In the genomic region with DNA sequence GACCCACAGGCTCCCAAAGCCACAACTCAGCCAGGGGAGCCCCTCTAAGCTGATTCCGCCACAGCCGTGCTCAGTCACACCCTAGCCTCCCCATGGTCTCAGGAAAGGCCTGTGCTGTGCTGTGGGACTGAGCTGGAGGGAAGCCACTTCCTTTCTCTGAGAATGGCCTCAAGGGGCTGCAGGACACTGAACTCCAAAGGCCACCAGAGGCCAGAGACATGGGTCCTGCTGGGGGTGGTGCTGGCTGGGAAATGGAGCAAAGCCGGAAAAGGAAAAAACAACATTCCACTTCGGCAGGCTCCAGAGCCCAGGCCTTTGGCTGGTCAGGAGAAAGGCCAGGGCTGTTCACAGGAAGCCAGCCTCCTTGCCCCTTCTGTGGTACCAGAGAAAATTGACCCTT, we compare ENCODE assay signal across 10 mouse cellular contexts. TPM values are rescaled to one million over a fixed set of nuclear protein-coding genes. Genes with fewer than 3 reads are reported as not detected.
A peak's percentile ranks its signal among the peaks of the same experiment; 100 is the strongest.
DNase-seq lines count a peak whose midpoint lies in the region; ATAC-seq and TF ChIP-seq lines count a peak whose summit lies in the region.
"Had no signal": no experiment of that assay in that cellular context is flagged by ENCODE, and none has a peak within 500 bp of the region (broad histone marks: within the 10 kb centered on the region; RNA-seq: fewer than 3 reads in every experiment).

No protein-coding gene starts in this region.

- H3K9me3 ChIP-seq in heart, embryonic 16.5 days (replicated peaks; ENCODE audit: control insufficient read depth, low read length), result no peaks in the 10 kb centered on the region
- H3K9me3 ChIP-seq in forebrain, embryonic 11.5 days (ENCODE audit: control insufficient read depth, low read length), result no peaks in the 10 kb centered on the region
- H3K9me3 ChIP-seq: neural tube, embryonic 12.5 days had no signal

- ATAC-seq in heart, embryonic 16.5 days (replicated peaks; ENCODE audit: extremely low read depth, insufficient read depth, low FRiP score), result peak; percentile 69
- ATAC-seq in forebrain, embryonic 11.5 days (replicated peaks; ENCODE audit: low FRiP score), result no peak

- H3K36me3 ChIP-seq in heart, embryonic 16.5 days (ENCODE audit: control insufficient read depth, insufficient read depth), result peaks cover 90% of the 10 kb centered on the region
- peaks cover 96% of the 10 kb centered on the region for H3K36me3 ChIP-seq in small intestine, adult 2 months (ENCODE audit: control insufficient read depth, insufficient read depth, low read length)
- H3K36me3 ChIP-seq in forebrain, embryonic 11.5 days (ENCODE audit: control insufficient read depth, insufficient read depth, low read length), result peaks cover 22% of the 10 kb centered on the region

- H3K27me3 ChIP-seq in heart, embryonic 16.5 days (ENCODE audit: control insufficient read depth, insufficient read depth, low read length), result no peaks in the 10 kb centered on the region
- H3K27me3 ChIP-seq in small intestine, adult 2 months (ENCODE audit: control insufficient read depth, insufficient read depth, low read length), result no peaks in the 10 kb centered on the region
- no peaks in the 10 kb centered on the region for H3K27me3 ChIP-seq in forebrain, embryonic 11.5 days (ENCODE audit: control insufficient read depth, insufficient read depth, low read length)
- H3K27me3 ChIP-seq: neural tube, embryonic 12.5 days had no signal

- WGBS in heart, embryonic 16.5 days, result 43% methylated on average over 4 of the region's 4 CpGs
- 74% methylated on average over 4 of the region's 4 CpGs for WGBS in small intestine, adult 2 months
- WGBS in forebrain, embryonic 11.5 days, result 88% methylated on average over 4 of the region's 4 CpGs

- no peak overlapping the region for H3K4me2 ChIP-seq in heart, embryonic 16.5 days (ENCODE audit: low read depth, low read length)
- H3K4me2 ChIP-seq in forebrain, embryonic 11.5 days (ENCODE audit: low read depth, low read length, severe bottlenecking), result no peak overlapping the region
- H3K4me2 ChIP-seq: neural tube, embryonic 12.5 days had no signal

- no peak overlapping the region for H3K4me3 ChIP-seq in left cerebral cortex, adult 2 months
- H3K4me3 ChIP-seq in heart, embryonic 16.5 days (ENCODE audit: low read length), result no peak overlapping the region
- no peak overlapping the region for H3K4me3 ChIP-seq in small intestine, adult 2 months (ENCODE audit: low read depth, low read length)
- no peak overlapping the region for H3K4me3 ChIP-seq in forebrain, embryonic 11.5 days (ENCODE audit: low read depth, low read length)
- H3K4me3 ChIP-seq: neural tube, embryonic 12.5 days had no signal

- peaks cover 6% of the 10 kb centered on the region for H3K4me1 ChIP-seq in heart, embryonic 16.5 days (ENCODE audit: control insufficient read depth, insufficient read depth, low read length)
- H3K4me1 ChIP-seq in small intestine, adult 2 months (ENCODE audit: control insufficient read depth, insufficient read depth, insufficient read length, low read length), result peaks cover 3% of the 10 kb centered on the region; the same call in 1 of the 2 replicates
- no peaks in the 10 kb centered on the region for H3K4me1 ChIP-seq in forebrain, embryonic 11.5 days (replicated peaks; ENCODE audit: control insufficient read depth, insufficient read depth, low read length)
- H3K4me1 ChIP-seq: neural tube, embryonic 12.5 days had no signal

- TF ChIP-seq CTCF in left cerebral cortex, adult 2 months (IDR thresholded peaks at IDR 0.05), result peak; percentile 21
- TF ChIP-seq CTCF in small intestine, adult 2 months (IDR thresholded peaks at IDR 0.05; ENCODE audit: extremely low read depth, insufficient read length, insufficient replicate concordance, low read depth, low read length), result no peak

- no peak for TF ChIP-seq POLR2A in small intestine, adult 2 months (IDR thresholded peaks at IDR 0.05; ENCODE audit: low read depth, low read length)

- intact Hi-C loops in left cerebral cortex, adult 2 months (cut with DNase I), result no loop called here
- intact Hi-C loops in left cerebral cortex, postnatal 14 days (cut with DNase I), result no loop called here

- peak overlapping the region; percentile 83 for H3K27ac ChIP-seq in left cerebral cortex, adult 2 months
- peak overlapping the region; percentile 76 for H3K27ac ChIP-seq in heart, embryonic 16.5 days (ENCODE audit: low read length)
- H3K27ac ChIP-seq in small intestine, adult 2 months (ENCODE audit: insufficient read depth, low read depth, low read length), result peak overlapping the region; percentile 64
- no peak overlapping the region for H3K27ac ChIP-seq in forebrain, embryonic 11.5 days (ENCODE audit: low read depth, low read length)
- H3K27ac ChIP-seq: neural tube, embryonic 12.5 days had no signal

- DNase-seq in left cerebral cortex, adult 2 months (ENCODE audit: extremely low spot score in 1 of 2, low spot score in 2 of 2), result no peak
- DNase-seq in left cerebral cortex, postnatal 14 days (ENCODE audit: low spot score in 2 of 2), result no peak
- DNase-seq in kidney, postnatal 36 days, result peak; percentile 73 to 88
- no peak for DNase-seq in forebrain, embryonic 11.5 days (ENCODE audit: low spot score)
- no peak for DNase-seq in cerebellum, postnatal 25 days
- DNase-seq in layer of hippocampus, adult 11-12 months (ENCODE audit: low spot score), result no peak

- H3K9ac ChIP-seq in heart, embryonic 16.5 days (ENCODE audit: low read length), result no peak overlapping the region
- H3K9ac ChIP-seq in forebrain, embryonic 11.5 days (ENCODE audit: low read length), result no peak overlapping the region
- H3K9ac ChIP-seq: neural tube, embryonic 12.5 days had no signal

RNA-seq across cellular contexts. Expression of a gene that starts 30.4 kb away (rescaled TPM):
- total RNA-seq in left cerebral cortex, adult 2 months (2021), result 1 to 10 TPM; 1.5 to 2.0 TPM
- total RNA-seq in left cerebral cortex, postnatal 14 days (2021), result 1 to 10 TPM in 1 of 2 experiments, under 1 TPM in 1; 0.59 to 1.3 TPM
- polyA plus RNA-seq in heart, embryonic 16.5 days (2015; fragmentation: Nextera tagmentation; extraction: Ambion mirVana), result 0.41 and 0.42 TPM in 2 replicates
- polyA plus RNA-seq in small intestine, adult 2 months (2012; rRNA removed), result 0.08 and 0.10 TPM in 2 replicates
- polyA plus RNA-seq in forebrain, embryonic 11.5 days (2014; fragmentation: Nextera tagmentation; extraction: Ambion mirVana), result 0.60 and 0.69 TPM in 2 replicates
- total RNA-seq: hematopoietic stem cell, adult 5-6 weeks had no signal

RNA-seq across cellular contexts. Expression of a gene that starts 48.0 kb away (rescaled TPM):
- under 1 TPM in 1 of 2 experiments, not detected in 1; 0.49 TPM for total RNA-seq in left cerebral cortex, adult 2 months (2021)
- total RNA-seq in left cerebral cortex, postnatal 14 days (2021), result under 1 TPM in 1 of 2 experiments, not detected in 1; 0.47 TPM
- 1.5 and 2.1 TPM in 2 replicates for polyA plus RNA-seq in heart, embryonic 16.5 days (2015; fragmentation: Nextera tagmentation; extraction: Ambion mirVana)
- 2.4 TPM in 1 of 2 replicates, not detected in the other for polyA plus RNA-seq in small intestine, adult 2 months (2012; rRNA removed)
- 0.52 and 0.88 TPM in 2 replicates for polyA plus RNA-seq in forebrain, embryonic 11.5 days (2014; fragmentation: Nextera tagmentation; extraction: Ambion mirVana)
- total RNA-seq: hematopoietic stem cell, adult 5-6 weeks had no signal

RNA-seq across cellular contexts. Expression of a gene that starts 50.5 kb away (rescaled TPM):
- total RNA-seq in left cerebral cortex, adult 2 months (2021), result 100 to 1,000 TPM; 196 to 199 TPM
- 100 to 1,000 TPM; 177 to 205 TPM for total RNA-seq in left cerebral cortex, postnatal 14 days (2021)
- 260 and 301 TPM in 2 replicates for polyA plus RNA-seq in heart, embryonic 16.5 days (2015; fragmentation: Nextera tagmentation; extraction: Ambion mirVana)
- 506 and 1,069 TPM in 2 replicates for polyA plus RNA-seq in small intestine, adult 2 months (2012; rRNA removed)
- polyA plus RNA-seq in forebrain, embryonic 11.5 days (2014; fragmentation: Nextera tagmentation; extraction: Ambion mirVana), result 182 and 199 TPM in 2 replicates

Comparison
In these comparisons a context has a peak if more than half of its experiments do, and no peak if none do; other contexts are left out.
1. DNase-seq: peak in kidney, postnatal 36 days (2 of 2); none in left cerebral cortex, adult 2 months (0 of 2), left cerebral cortex, postnatal 14 days (0 of 2), forebrain, embryonic 11.5 days (single experiment), cerebellum, postnatal 25 days (0 of 2) and layer of hippocampus, adult 11-12 months (single experiment).